In the genomic region with DNA sequence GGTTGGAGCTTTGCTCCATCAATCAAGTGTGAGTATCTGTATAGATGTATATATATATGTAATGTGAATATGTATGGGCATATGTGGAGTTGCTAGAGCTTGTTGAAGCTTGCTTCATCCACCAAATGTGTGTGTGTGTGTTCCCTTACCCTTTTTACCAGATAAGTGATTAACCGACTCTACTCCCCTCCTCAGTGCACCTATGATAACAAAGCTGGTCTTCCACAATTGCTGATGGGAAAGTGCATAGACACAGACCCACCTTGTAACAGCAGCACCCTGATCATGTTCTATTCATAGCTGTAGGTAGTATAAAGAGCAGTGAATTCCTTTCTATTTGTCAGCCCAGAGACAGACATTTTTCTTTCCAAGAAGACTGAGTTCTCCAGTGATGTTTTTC, we compare ENCODE assay signal across 15 mouse cellular contexts.
"Had no signal": no experiment of that assay in that cellular context is flagged by ENCODE, and none has a peak within 500 bp of the region (broad histone marks: within the 10 kb centered on the region; RNA-seq: fewer than 3 reads in every experiment).

No protein-coding gene starts in this region.

- H3K4me2 ChIP-seq: liver, embryonic 15.5 days; lung, embryonic 14.5 days; midbrain, embryonic 11.5 days; midbrain, embryonic 13.5 days; midbrain, embryonic 15.5 days; neural tube, embryonic 12.5 days; stomach, embryonic 15.5 days had no signal

- H3K4me3 ChIP-seq: liver, embryonic 15.5 days; midbrain, embryonic 13.5 days; midbrain, embryonic 15.5 days; neural tube, embryonic 12.5 days; stomach, embryonic 15.5 days had no signal

- H3K9me3 ChIP-seq: liver, embryonic 15.5 days; midbrain, embryonic 13.5 days; midbrain, embryonic 15.5 days; neural tube, embryonic 12.5 days; stomach, embryonic 15.5 days had no signal

- H3K4me1 ChIP-seq: midbrain, embryonic 13.5 days; midbrain, embryonic 15.5 days; neural tube, embryonic 12.5 days; stomach, embryonic 15.5 days had no signal

- H3K9ac ChIP-seq: liver, embryonic 15.5 days; lung, embryonic 14.5 days; midbrain, embryonic 13.5 days; midbrain, embryonic 15.5 days; neural tube, embryonic 12.5 days; stomach, embryonic 15.5 days had no signal

- H3K27me3 ChIP-seq: liver, embryonic 15.5 days; midbrain, embryonic 13.5 days; midbrain, embryonic 15.5 days; neural tube, embryonic 12.5 days; stomach, embryonic 15.5 days had no signal

- DNase-seq: lung, adult 18-20 months; lung, embryonic 14.5 days; lung, postnatal 10 days; right cerebral cortex, postnatal 14 days; thymus, adult 2 months; thymus, postnatal 25 days; thymus, postnatal 4 days had no signal

- H3K36me3 ChIP-seq: liver, embryonic 15.5 days; midbrain, embryonic 15.5 days; stomach, embryonic 15.5 days had no signal

- ATAC-seq: midbrain, embryonic 13.5 days; midbrain, embryonic 15.5 days had no signal

- H3K27ac ChIP-seq: liver, embryonic 15.5 days; macrophage; midbrain, embryonic 13.5 days; midbrain, embryonic 15.5 days; neural tube, embryonic 12.5 days; stomach, embryonic 15.5 days; stomach, postnatal 0 days had no signal
